Mouse (Mus musculus) heart, adult 2 months (tissue): Measurements from ENCODE around the gene Rrh. TPM values are rescaled to one million over a fixed set of nuclear protein-coding genes. Genes with fewer than 3 reads are reported as not detected.

Experiments
- DNase-seq, 2 experiments: peaks; one replicate each; pipeline ENCODE4 v3.0.0; 2021
- H3K27ac ChIP-seq: fragments of 200-600 bp; 2 replicates; pipeline ENCODE4 v1.8.1; 2022
- H3K27me3 ChIP-seq: fragments of 200-500 bp; 2 replicates; pipeline ENCODE4 v1.6.1; 2012; ENCODE audit warnings: mild to moderate bottlenecking, low read length, inconsistent platforms, mixed read lengths; ENCODE audit not compliant: control insufficient read depth, insufficient read depth
- H3K36me3 ChIP-seq: fragments of 200-500 bp; 2 replicates; pipeline ENCODE4 v1.6.1; 2012; ENCODE audit warnings: low read length, inconsistent platforms; ENCODE audit not compliant: control insufficient read depth, insufficient read depth
- H3K4me1 ChIP-seq: fragments of 200-500 bp; 2 replicates; pipeline ENCODE4 v1.6.1; 2011; ENCODE audit warnings: low read length; ENCODE audit not compliant: control insufficient read depth, insufficient read depth
- H3K4me3 ChIP-seq: fragments of 200-600 bp; 2 replicates; pipeline ENCODE4 v1.8.1; 2022
- H3K79me2 ChIP-seq: fragments of 200-500 bp; replicated peaks from 2 replicates; pipeline ENCODE4 v1.6.1; 2012; ENCODE audit warnings: mild to moderate bottlenecking, inconsistent platforms, low read length, moderate library complexity, mixed read lengths; ENCODE audit not compliant: control insufficient read depth, insufficient read depth
- H3K9ac ChIP-seq: fragments of 200-500 bp; 2 replicates; pipeline ENCODE4 v1.6.1; 2012; ENCODE audit warnings: low read depth, mild to moderate bottlenecking, control low read depth, inconsistent platforms, low read length, mixed read lengths
- CTCF ChIP-seq: fragments of 200-600 bp; IDR thresholded peaks from 2 replicates; pipeline ENCODE4 v1.8.1; 2022; ENCODE audit warnings: antibody characterized with exemption, mild to moderate bottlenecking, moderate library complexity
- EP300 ChIP-seq: fragments of 200-500 bp; IDR thresholded peaks from 2 replicates; pipeline ENCODE4 v1.6.1; 2011; ENCODE audit warnings: low read depth, low read length, control low read depth; ENCODE audit not compliant: insufficient read depth
- POLR2A ChIP-seq: fragments of 200-500 bp; IDR thresholded peaks from 2 replicates; pipeline ENCODE4 v1.6.1; 2011; ENCODE audit warnings: mild to moderate bottlenecking, low read depth, low read length, control low read depth; ENCODE audit not compliant: insufficient read depth
- whole genome bisulfite sequencing: fragments of 180-500 bp; shearing (Covaris S2); methylation state at CpG from one replicate; pipeline ENCODE4 v1.1.7; 2018; 5-methylcytosine and 5-hydroxymethylcytosine counted together
- intact Hi-C: fragments of 180-260 bp; cut with DNase I; formaldehyde crosslinking; loops from one replicate; pipeline ENCODE4 v1.15.1; 2025
- polyA plus RNA-seq: library from polyadenylated mRNA; depleted of rRNA; stranded (reverse); fragments of >200 nt; gene quantifications from 2 replicates; pipeline ENCODE4 v1.2.3, GENCODE M21; 2012
- total RNA-seq, 2 experiments: library from RNA; stranded (reverse); gene quantifications; 2 replicates each; pipeline ENCODE4 v1.2.3; 2021

Gene Rrh
- total and polyA plus RNA-seq, 3 experiments, result not detected

GRCm38 (mm10) chr3:129827691-129828090, 5.3 kb upstream of the Rrh start:
- Histone ChIP-seq H3K79me2 (0 out of 2 replicates have a peak, but pooled peaks cover 5% of the 10 kb centered on the region), H3K27me3 (no peaks in the 10 kb centered on the region), H3K4me1 (peaks cover 1% of the 10 kb centered on the region), H3K27ac (no peak overlapping the region), H3K9ac (no peak overlapping the region), H3K4me3 (no peak overlapping the region), H3K36me3 (no peaks in the 10 kb centered on the region; the same call in 1 of the 2 replicates)
- intact Hi-C loops, result no loop called here
- TF ChIP-seq POLR2A, result no peak
- no peak for TF ChIP-seq CTCF
- no peak for TF ChIP-seq EP300
- 87% methylated on average over 5 of the region's 5 CpGs for WGBS
- no peak for DNase-seq

GRCm38 (mm10) chr3:129826691-129827090, 4.3 kb upstream of the Rrh start:
- H3K27me3 ChIP-seq, result no peaks in the 10 kb centered on the region
- 93% methylated on average over 10 of the region's 10 CpGs for WGBS
- TF ChIP-seq EP300, result no peak
- TF ChIP-seq POLR2A, result no peak
- no peak for TF ChIP-seq CTCF
- H3K36me3 ChIP-seq, result no peaks in the 10 kb centered on the region; the same call in 1 of the 2 replicates
- H3K79me2 ChIP-seq, result 0 out of 2 replicates have a peak, but pooled peaks cover 5% of the 10 kb centered on the region
- H3K4me3 ChIP-seq, result no peak overlapping the region
- no peak overlapping the region for H3K27ac ChIP-seq
- intact Hi-C loops, result no loop called here
- H3K9ac ChIP-seq, result no peak overlapping the region
- no peak for DNase-seq
- peaks cover 1% of the 10 kb centered on the region for H3K4me1 ChIP-seq

- no peak for DNase-seq
- Histone ChIP-seq H3K36me3 (no peaks in the 10 kb centered on the region; the same call in 1 of the 2 replicates), H3K27ac (no peak overlapping the region), H3K4me3 (no peak overlapping the region), H3K27me3 (no peaks in the 10 kb centered on the region), H3K4me1 (no peaks in the 10 kb centered on the region; the same call in none of the 2 replicates), H3K9ac (no peak overlapping the region), H3K79me2 (0 out of 2 replicates have a peak, but pooled peaks cover 2% of the 10 kb centered on the region)
- intact Hi-C loops, result loop anchor here (2.0 kb wide), 1 partner anchor 254 kb away; no protein-coding TSS in a partner anchor
- TF ChIP-seq EP300, result no peak
- TF ChIP-seq POLR2A, result no peak
- TF ChIP-seq CTCF, result no peak
- 88% methylated on average over 10 of the region's 10 CpGs for WGBS
Observed at GRCm38 (mm10) chr3:129824891-129825290, 2.5 kb upstream of the Rrh start.

- Histone ChIP-seq H3K27ac (no peak overlapping the region), H3K79me2 (0 out of 2 replicates have a peak, but pooled peaks cover 2% of the 10 kb centered on the region), H3K27me3 (no peaks in the 10 kb centered on the region), H3K9ac (no peak overlapping the region), H3K36me3 (no peaks in the 10 kb centered on the region), H3K4me3 (no peak overlapping the region), H3K4me1 (no peaks in the 10 kb centered on the region)
- WGBS, result 60% methylated on average over 4 of the region's 4 CpGs
- TF ChIP-seq CTCF, result no peak
- no peak for TF ChIP-seq EP300
- no peak for TF ChIP-seq POLR2A
- intact Hi-C loops, result loop anchor here (2.0 kb wide), 1 partner anchor 255 kb away; no protein-coding TSS in a partner anchor
- peak in 1 of 2 experiments; percentile 40 for DNase-seq
Observed at GRCm38 (mm10) chr3:129824146-129824545, 1.8 kb upstream of the Rrh start.

GRCm38 (mm10) chr3:129823293-129823692, 906 bp upstream of the Rrh start:
- no peak for DNase-seq
- H3K79me2 ChIP-seq, result 0 out of 2 replicates have a peak, but pooled peaks cover 2% of the 10 kb centered on the region
- no peak for TF ChIP-seq POLR2A
- peak; percentile 78 for TF ChIP-seq CTCF
- TF ChIP-seq EP300, result no peak
- H3K4me3 ChIP-seq, result no peak overlapping the region
- intact Hi-C loops, result no loop called here
- no peaks in the 10 kb centered on the region for H3K27me3 ChIP-seq
- H3K9ac ChIP-seq, result no peak overlapping the region
- no peaks in the 10 kb centered on the region for H3K4me1 ChIP-seq
- 56% methylated on average over 5 of the region's 5 CpGs for WGBS
- H3K27ac ChIP-seq, result no peak overlapping the region
- no peaks in the 10 kb centered on the region for H3K36me3 ChIP-seq

GRCm38 (mm10) chr3:129821736-129822135, 651 bp downstream of the Rrh start:
- Histone ChIP-seq H3K4me3 (no peak overlapping the region), H3K36me3 (no peaks in the 10 kb centered on the region), H3K27ac (no peak overlapping the region), H3K27me3 (no peaks in the 10 kb centered on the region), H3K4me1 (no peaks in the 10 kb centered on the region), H3K9ac (no peak overlapping the region), H3K79me2 (no peaks in the 10 kb centered on the region)
- 57% methylated on average over 8 of the region's 8 CpGs for WGBS
- intact Hi-C loops, result no loop called here
- no peak for TF ChIP-seq EP300
- TF ChIP-seq CTCF, result no peak
- no peak for TF ChIP-seq POLR2A
- no peak for DNase-seq
